9 mouse cellular contexts compared by ENCODE assay signal in genomic region chr11:86542851-86543250, GRCm38 (mm10). TPM values are rescaled to one million over a fixed set of nuclear protein-coding genes. Genes with fewer than 3 reads are reported as not detected.
DNase-seq lines count a peak whose midpoint lies in the region; ATAC-seq and TF ChIP-seq lines count a peak whose summit lies in the region.
"Had no signal": no experiment of that assay in that cellular context is flagged by ENCODE, and none has a peak within 500 bp of the region (broad histone marks: within the 10 kb centered on the region; RNA-seq: fewer than 3 reads in every experiment).

No protein-coding gene starts in this region.

- peak; percentile 34 for DNase-seq in heart, adult 11 months
- no peak for DNase-seq in heart, adult 9 months (ENCODE audit: low spot score in 2 of 2)
- DNase-seq in lung, embryonic 14.5 days, result no peak
- no peak for DNase-seq in lung, adult 2 months
- peak; percentile 21 for DNase-seq in fibroblast of lung, adult 2 months (ENCODE audit: low read depth)
- no peak for DNase-seq in adrenal gland, adult 2 months
- no peak for DNase-seq in gastrocnemius, postnatal 25 days
- DNase-seq: cerebellum, adult 11-12 months had no signal

- H3K27me3 ChIP-seq in lung, embryonic 14.5 days (ENCODE audit: insufficient read depth, low read length), result no peaks in the 10 kb centered on the region
- H3K27me3 ChIP-seq in neural tube, embryonic 15.5 days (replicated peaks), result no peaks in the 10 kb centered on the region

- no peak overlapping the region for H3K4me3 ChIP-seq in lung, embryonic 14.5 days (ENCODE audit: low read depth, low read length)
- no peak overlapping the region for H3K4me3 ChIP-seq in lung, adult 2 months (replicated peaks; ENCODE audit: extremely low read depth, low read depth, low read length)
- no peak overlapping the region for H3K4me3 ChIP-seq in neural tube, embryonic 15.5 days (replicated peaks)

- H3K4me1 ChIP-seq in lung, embryonic 14.5 days (ENCODE audit: insufficient read depth), result peaks cover 7% of the 10 kb centered on the region; the same call in 1 of the 2 replicates
- H3K4me1 ChIP-seq in lung, adult 2 months (ENCODE audit: control insufficient read depth, insufficient read depth, low read length), result peaks cover 4% of the 10 kb centered on the region
- H3K4me1 ChIP-seq in neural tube, embryonic 15.5 days, result peaks cover 28% of the 10 kb centered on the region

- no peak for TF ChIP-seq CTCF in lung, embryonic 14.5 days (IDR thresholded peaks at IDR 0.05; ENCODE audit: low read depth)
- TF ChIP-seq CTCF in lung, adult 2 months (IDR thresholded peaks at IDR 0.05; ENCODE audit: insufficient read depth, low read length), result no peak

- H3K9ac ChIP-seq in lung, embryonic 14.5 days, result no peak overlapping the region; the same call in 1 of the 2 replicates
- H3K9ac ChIP-seq in neural tube, embryonic 15.5 days (replicated peaks), result no peak overlapping the region

- no peak for ATAC-seq in lung, embryonic 14.5 days (ENCODE audit: insufficient read depth)
- no peak for ATAC-seq in neural tube, embryonic 15.5 days (ENCODE audit: low FRiP score)

- no peaks in the 10 kb centered on the region for H3K9me3 ChIP-seq in lung, embryonic 14.5 days (ENCODE audit: low read depth, low read length)
- H3K9me3 ChIP-seq in neural tube, embryonic 15.5 days (replicated peaks), result no peaks in the 10 kb centered on the region

- no peak for TF ChIP-seq POLR2A in lung, adult 2 months (IDR thresholded peaks at IDR 0.05; ENCODE audit: borderline replicate concordance, extremely low read depth, low read depth, low read length)

- peak overlapping the region; percentile 79; the same call in 1 of the 2 replicates for H3K4me2 ChIP-seq in lung, embryonic 14.5 days
- H3K4me2 ChIP-seq in neural tube, embryonic 15.5 days, result peak overlapping the region; percentile 65

- WGBS in lung, embryonic 14.5 days, result 86% methylated on average over 1 of the region's 1 CpGs
- WGBS in lung, adult 2 months, result 70% methylated on average over 1 of the region's 1 CpGs
- 88% methylated on average over 1 of the region's 1 CpGs for WGBS in neural tube, embryonic 15.5 days

- H3K36me3 ChIP-seq in lung, embryonic 14.5 days (ENCODE audit: insufficient read depth), result 0 out of 2 replicates have a peak, but pooled peaks cover 5% of the 10 kb centered on the region
- no peaks in the 10 kb centered on the region for H3K36me3 ChIP-seq in neural tube, embryonic 15.5 days

- H3K27ac ChIP-seq in lung, embryonic 14.5 days (ENCODE audit: low read depth), result no peak overlapping the region
- H3K27ac ChIP-seq in neural tube, embryonic 15.5 days (replicated peaks), result no peak overlapping the region

RNA-seq across cellular contexts. Expression of gene Rps6kb1, which starts 1.8 kb away (rescaled TPM):
- polyA plus RNA-seq in lung, embryonic 14.5 days (2014; fragmentation: Nextera tagmentation; extraction: Ambion mirVana), result 58.8 and 66.5 TPM in 2 replicates
- polyA plus RNA-seq in lung, adult 2 months (2012; rRNA removed), result 5.3 and 7.4 TPM in 2 replicates
- 55.9 and 58.2 TPM in 2 replicates for polyA plus RNA-seq in neural tube, embryonic 15.5 days (2015; fragmentation: Nextera tagmentation; extraction: Ambion mirVana)
- total RNA-seq in adrenal gland, adult 2 months (2021), result 10 to 100 TPM; 38.1 to 39.8 TPM
- polyA plus RNA-seq in adrenal gland, adult 2 months (2012; rRNA removed), result 3.3 and 4.0 TPM in 2 replicates
- total RNA-seq in gastrocnemius, postnatal 25 days (2021), result 10 to 100 TPM; 19.0 to 20.2 TPM

RNA-seq across cellular contexts. Expression of gene Tubd1, which starts 1.9 kb away (rescaled TPM):
- 14.2 and 14.7 TPM in 2 replicates for polyA plus RNA-seq in lung, embryonic 14.5 days (2014; fragmentation: Nextera tagmentation; extraction: Ambion mirVana)
- polyA plus RNA-seq in lung, adult 2 months (2012; rRNA removed), result 2.6 and 4.0 TPM in 2 replicates
- 6.6 and 7.7 TPM in 2 replicates for polyA plus RNA-seq in neural tube, embryonic 15.5 days (2015; fragmentation: Nextera tagmentation; extraction: Ambion mirVana)
- 1 to 10 TPM; 6.6 to 8.1 TPM for total RNA-seq in adrenal gland, adult 2 months (2021)
- polyA plus RNA-seq in adrenal gland, adult 2 months (2012; rRNA removed), result 1.2 and 1.7 TPM in 2 replicates
- 1 to 10 TPM; 5.5 to 6.4 TPM for total RNA-seq in gastrocnemius, postnatal 25 days (2021)

RNA-seq across cellular contexts. Expression of gene Rnft1, which starts 58.4 kb away (rescaled TPM):
- polyA plus RNA-seq in lung, embryonic 14.5 days (2014; fragmentation: Nextera tagmentation; extraction: Ambion mirVana), result 43.2 and 49.0 TPM in 2 replicates
- polyA plus RNA-seq in lung, adult 2 months (2012; rRNA removed), result 4.1 and 4.4 TPM in 2 replicates
- polyA plus RNA-seq in neural tube, embryonic 15.5 days (2015; fragmentation: Nextera tagmentation; extraction: Ambion mirVana), result 16.0 and 20.7 TPM in 2 replicates
- total RNA-seq in adrenal gland, adult 2 months (2021), result 10 to 100 TPM; 32.2 to 48.3 TPM
- 1.8 and 2.6 TPM in 2 replicates for polyA plus RNA-seq in adrenal gland, adult 2 months (2012; rRNA removed)
- total RNA-seq in gastrocnemius, postnatal 25 days (2021), result 10 to 100 TPM; 41.5 to 48.9 TPM

Comparison
In these comparisons a context has a peak if more than half of its experiments do, and no peak if none do; other contexts are left out.
1. DNase-seq: peak in heart, adult 11 months (single experiment) and fibroblast of lung, adult 2 months (single experiment); none in heart, adult 9 months (0 of 2), lung, embryonic 14.5 days (single experiment), lung, adult 2 months (single experiment), adrenal gland, adult 2 months (single experiment) and gastrocnemius, postnatal 25 days (single experiment).